Mouse (Mus musculus) gastrocnemius, postnatal 14 days (tissue): ENCODE measurements around the gene Ednra. TPM values are rescaled to one million over a fixed set of nuclear protein-coding genes. Genes with fewer than 3 reads are reported as not detected.

ENCODE experiments used
- DNase-seq: peaks from one replicate; pipeline ENCODE4 v3.0.0; 2021; ENCODE audit warnings: mixed read lengths
- intact Hi-C: fragments of 180-260 bp; cut with DNase I; formaldehyde crosslinking; loops from one replicate; pipeline ENCODE4 v1.15.1; 2025; ENCODE audit warnings: low total_unique reads
- long read RNA-seq, 2 experiments: library from polyadenylated mRNA; stranded (forward); transcript quantifications; one replicate each; pipeline ENCODE4 v2.0.0; 2021
- total RNA-seq, 2 experiments: library from RNA; stranded (reverse); gene quantifications; 2 replicates each; pipeline ENCODE4 v1.2.3; 2021

Gene Ednra
- 1 to 10 TPM; 5.1 to 7.3 TPM for total RNA-seq
- long read RNA-seq, experiment 1, partial matches to known transcripts, result 0 of 3 reads
- long read RNA-seq, experiment 1, other reads (novel, unspliced or antisense), result 1 of 3 reads
- long read RNA-seq, experiment 2, transcript Ednra-201 (8 exons, 3,625 nt), result major isoform, 5 of 7 reads
- long read RNA-seq, experiment 2, partial matches to known transcripts, result 0 of 7 reads
- long read RNA-seq, experiment 2, other reads (novel, unspliced or antisense), result 2 of 7 reads

GRCm38 (mm10) chr8:77724046-77724930 lies at the start of gene Ednra:
Gene Ednra, minus strand, starts transcription at chr8:77724464.
- DNase-seq, result peak; percentile 61
- intact Hi-C loops, result no loop called here

- no peak for DNase-seq
- intact Hi-C loops, result no loop called here
Observed at GRCm38 (mm10) chr8:77773831-77774230, 49.6 kb upstream of the Ednra start.

GRCm38 (mm10) chr8:77773256-77773655 lies 49.0 kb upstream of the Ednra start:
- intact Hi-C loops, result no loop called here
- DNase-seq, result no peak

GRCm38 (mm10) chr8:77772210-77772886 lies 48.1 kb upstream of the Ednra start:
- no peak for DNase-seq
- intact Hi-C loops, result no loop called here

- no peak for DNase-seq
- intact Hi-C loops, result no loop called here
Observed at GRCm38 (mm10) chr8:77770966-77771365, 46.7 kb upstream of the Ednra start.

- DNase-seq, result no peak
- intact Hi-C loops, result no loop called here
Observed at GRCm38 (mm10) chr8:77768916-77769315, 44.7 kb upstream of the Ednra start.

- intact Hi-C loops, result no loop called here
- DNase-seq, result no peak
Observed at GRCm38 (mm10) chr8:77764253-77764652, 40.0 kb upstream of the Ednra start.

- intact Hi-C loops, result no loop called here
- DNase-seq, result no peak
Observed at GRCm38 (mm10) chr8:77762967-77763366, 38.7 kb upstream of the Ednra start.

GRCm38 (mm10) chr8:77755441-77755840 lies 31.2 kb upstream of the Ednra start:
- intact Hi-C loops, result no loop called here
- no peak for DNase-seq

- DNase-seq, result no peak
- intact Hi-C loops, result no loop called here
Observed at GRCm38 (mm10) chr8:77753796-77754195, 29.5 kb upstream of the Ednra start.

- intact Hi-C loops, result no loop called here
- DNase-seq, result no peak
Observed at GRCm38 (mm10) chr8:77752041-77752440, 27.8 kb upstream of the Ednra start.

GRCm38 (mm10) chr8:77750407-77750806 lies 26.1 kb upstream of the Ednra start:
- intact Hi-C loops, result no loop called here
- no peak for DNase-seq

- DNase-seq, result no peak
- intact Hi-C loops, result no loop called here
Observed at GRCm38 (mm10) chr8:77744476-77744875, 20.2 kb upstream of the Ednra start.

GRCm38 (mm10) chr8:77742395-77742794 lies 18.1 kb upstream of the Ednra start:
- intact Hi-C loops, result no loop called here
- no peak for DNase-seq

- intact Hi-C loops, result no loop called here
- no peak for DNase-seq
Observed at GRCm38 (mm10) chr8:77741050-77741777, 16.9 kb upstream of the Ednra start.

- DNase-seq, result no peak
- intact Hi-C loops, result no loop called here
Observed at GRCm38 (mm10) chr8:77738419-77738818, 14.2 kb upstream of the Ednra start.

- intact Hi-C loops, result no loop called here
- no peak for DNase-seq
Observed at GRCm38 (mm10) chr8:77737327-77737726, 13.1 kb upstream of the Ednra start.

GRCm38 (mm10) chr8:77733792-77734191 lies 9.5 kb upstream of the Ednra start:
- intact Hi-C loops, result no loop called here
- no peak for DNase-seq

GRCm38 (mm10) chr8:77732964-77733363 lies 8.7 kb upstream of the Ednra start:
- DNase-seq, result no peak
- intact Hi-C loops, result no loop called here

GRCm38 (mm10) chr8:77725406-77725805 lies 1.1 kb upstream of the Ednra start:
- intact Hi-C loops, result no loop called here
- DNase-seq, result no peak
